Mouse (Mus musculus) cerebellum, postnatal 4 days (tissue): Measurements from ENCODE around the gene Ift122.

Source experiments
- DNase-seq, 2 experiments: peaks; one replicate each; pipeline ENCODE4 v3.0.0; 2022; ENCODE audit warnings: low spot score in 2 of 2, mixed read lengths in 1 of 2

Ift122 gene

GRCm38 (mm10) chr6:115891497-115892061 lies 38.3 kb downstream of the Ift122 start:
- DNase-seq: peak in 1 of 2 experiments; percentile 73

GRCm38 (mm10) chr6:115892363-115892762 lies 39.1 kb downstream of the Ift122 start:
- no peak for DNase-seq

- DNase-seq: no peak
These were observed 43.1 kb downstream of the Ift122 start for GRCm38 (mm10) chr6:115896346-115896745.

GRCm38 (mm10) chr6:115897117-115897516 lies 43.8 kb downstream of the Ift122 start:
- no peak for DNase-seq

GRCm38 (mm10) chr6:115897926-115898520 lies 44.8 kb downstream of the Ift122 start:
- DNase-seq: no peak

GRCm38 (mm10) chr6:115901062-115901461 lies 47.8 kb downstream of the Ift122 start:
- peak in 1 of 2 experiments; percentile 74 for DNase-seq

GRCm38 (mm10) chr6:115901489-115901931 lies 48.2 kb downstream of the Ift122 start:
- DNase-seq: no peak

- no peak for DNase-seq
These were observed 49.3 kb downstream of the Ift122 start for GRCm38 (mm10) chr6:115902545-115902944.

- DNase-seq: no peak
These were observed 52.3 kb downstream of the Ift122 start for GRCm38 (mm10) chr6:115905568-115905967.

GRCm38 (mm10) chr6:115906455-115906854 lies 53.2 kb downstream of the Ift122 start:
- no peak for DNase-seq

GRCm38 (mm10) chr6:115906871-115907270 lies 53.6 kb downstream of the Ift122 start:
- no peak for DNase-seq

GRCm38 (mm10) chr6:115908421-115908982 lies 55.2 kb downstream of the Ift122 start:
- no peak for DNase-seq

- DNase-seq: no peak
These were observed 55.8 kb downstream of the Ift122 start for GRCm38 (mm10) chr6:115909052-115909451.

GRCm38 (mm10) chr6:115909940-115910339 lies 56.7 kb downstream of the Ift122 start:
- DNase-seq: no peak

GRCm38 (mm10) chr6:115911763-115912162 lies 58.5 kb downstream of the Ift122 start:
- no peak for DNase-seq

GRCm38 (mm10) chr6:115913482-115913881 lies 60.2 kb downstream of the Ift122 start:
- DNase-seq: no peak

- peak in 1 of 2 experiments; percentile 46 for DNase-seq
These were observed 61.4 kb downstream of the Ift122 start for GRCm38 (mm10) chr6:115914511-115915202.

- DNase-seq: no peak
These were observed 62.6 kb downstream of the Ift122 start for GRCm38 (mm10) chr6:115915601-115916445.

GRCm38 (mm10) chr6:115916611-115917010 lies 63.3 kb downstream of the Ift122 start:
- DNase-seq: no peak

GRCm38 (mm10) chr6:115918615-115919014 lies 65.3 kb downstream of the Ift122 start:
- no peak for DNase-seq

GRCm38 (mm10) chr6:115919876-115920275 lies 66.6 kb downstream of the Ift122 start:
- no peak for DNase-seq

- no peak for DNase-seq
These were observed 71.6 kb downstream of the Ift122 start for GRCm38 (mm10) chr6:115924829-115925228.
